Mouse (Mus musculus) CH12.LX (cell line): ENCODE measurements around the gene Olfr633. TPM values are rescaled to one million over a fixed set of nuclear protein-coding genes. Genes with fewer than 3 reads are reported as not detected.

Source experiments
- DNase-seq: peaks from one replicate; pipeline ENCODE4 v3.0.0-alpha.2; 2013; ENCODE audit errors: extremely low read depth
- H3K27ac ChIP-seq: 2 replicates; pipeline ENCODE4 v1.5.1; 2012; ENCODE audit warnings: low read depth, mild to moderate bottlenecking, control low read depth, moderate library complexity; ENCODE audit not compliant: insufficient read depth
- H3K27me3 ChIP-seq: replicated peaks from 2 replicates; pipeline ENCODE3; 2012; ENCODE audit warnings: inconsistent platforms
- H3K36me3 ChIP-seq, 2 experiments: replicated peaks in 1 of 2; 2 replicates each; pipeline versions ENCODE3 to v1.6.1; 2012; ENCODE audit warnings: inconsistent platforms in 1 of 2, low read length in 1 of 2, mild to moderate bottlenecking in 1 of 2, mixed read lengths in 1 of 2, moderate library complexity in 1 of 2; ENCODE audit not compliant: control insufficient read depth in 1 of 2, insufficient read depth in 1 of 2
- H3K4me1 ChIP-seq, 2 experiments: 2 replicates each; pipeline ENCODE4 v1.6.1; 2012; ENCODE audit warnings: inconsistent platforms in 1 of 2, moderate library complexity in 1 of 2; ENCODE audit not compliant: insufficient read depth in 2 of 2, control insufficient read depth in 1 of 2
- H3K4me2 ChIP-seq: 2 replicates; pipeline ENCODE4 v1.6.1; 2012; ENCODE audit warnings: low read depth, mild to moderate bottlenecking, control low read depth; ENCODE audit not compliant: poor library complexity, insufficient read depth, severe bottlenecking
- H3K4me3 ChIP-seq, 3 experiments: fragments of 150-350 bp in 1 of 3; sonication (generic) in 1 of 3; replicated peaks in 1 of 3; 2 replicates each; pipeline versions ENCODE3 to v1.5.1; 2011 to 2012; ENCODE audit warnings: low read depth in 2 of 3, low read length in 2 of 3, mild to moderate bottlenecking in 2 of 3, moderate library complexity in 2 of 3, control low read depth in 1 of 3, improper control_type of control experiment in 1 of 3, inconsistent platforms in 1 of 3, mixed read lengths in 1 of 3; ENCODE audit not compliant: poor library complexity in 1 of 3
- H3K79me2 ChIP-seq: replicated peaks from 2 replicates; pipeline ENCODE4 v1.6.1; 2012; ENCODE audit warnings: mild to moderate bottlenecking, moderate library complexity; ENCODE audit not compliant: control insufficient read depth, poor library complexity, insufficient read depth, severe bottlenecking; ENCODE audit errors: extremely low read depth
- H3K9ac ChIP-seq: 2 replicates; pipeline ENCODE4 v1.6.1; 2012; ENCODE audit warnings: low read depth, mild to moderate bottlenecking, control low read depth, moderate library complexity; ENCODE audit not compliant: insufficient read depth
- H3K9me3 ChIP-seq: replicated peaks from 2 replicates; pipeline ENCODE3; 2012; ENCODE audit warnings: low read length, inconsistent platforms, mixed read lengths
- BHLHE40 ChIP-seq: IDR thresholded peaks from 2 replicates; pipeline ENCODE4 v1.6.1; 2011; ENCODE audit warnings: mild to moderate bottlenecking, low read depth, low read length, improper control_type of control experiment
- CHD1 ChIP-seq: IDR thresholded peaks from 2 replicates; pipeline ENCODE4 v1.6.1; 2012; ENCODE audit warnings: low read depth, low read length, improper control_type of control experiment, inconsistent platforms
- CHD2 ChIP-seq: IDR thresholded peaks from 2 replicates; pipeline ENCODE4 v1.6.1; 2011; ENCODE audit warnings: low read length, improper control_type of control experiment
- CTCF ChIP-seq, 2 experiments: IDR thresholded peaks in 1 of 2; conservative IDR thresholded peaks in 1 of 2; 2 replicates each; pipeline ENCODE4 v1.5.1; 2011 to 2012; ENCODE audit warnings: low read depth in 2 of 2, low read length in 2 of 2, improper control_type of control experiment in 1 of 2, inconsistent platforms in 1 of 2, mild to moderate bottlenecking in 1 of 2, moderate library complexity in 1 of 2
- E2F4 ChIP-seq: IDR thresholded peaks from 2 replicates; pipeline ENCODE4 v1.6.1; 2011; ENCODE audit warnings: low read depth, low read length, improper control_type of control experiment; ENCODE audit not compliant: insufficient replicate concordance
- ELF1 ChIP-seq: IDR thresholded peaks from 2 replicates; pipeline ENCODE4 v1.6.1; 2014; ENCODE audit warnings: low read depth, mild to moderate bottlenecking, inconsistent platforms, low read length, improper control_type of control experiment
- ETS1 ChIP-seq: conservative IDR thresholded peaks from 2 replicates; pipeline ENCODE4 v1.6.1; 2012; ENCODE audit warnings: low read depth, mild to moderate bottlenecking, inconsistent platforms, low read length, improper control_type of control experiment, moderate library complexity
- GABPA ChIP-seq: IDR thresholded peaks from 2 replicates; pipeline ENCODE4 v1.6.1; 2012; ENCODE audit warnings: low read depth, low read length, improper control_type of control experiment, inconsistent platforms; ENCODE audit not compliant: insufficient replicate concordance
- HCFC1 ChIP-seq: IDR thresholded peaks from 2 replicates; pipeline ENCODE4 v1.6.1; 2012; ENCODE audit warnings: low read depth, mild to moderate bottlenecking, inconsistent platforms, low read length, improper control_type of control experiment
- IRF4 ChIP-seq: IDR thresholded peaks from 2 replicates; pipeline ENCODE4 v1.6.1; 2014; ENCODE audit warnings: low read depth, mild to moderate bottlenecking, inconsistent platforms, low read length, improper control_type of control experiment
- JUND ChIP-seq: conservative IDR thresholded peaks from 2 replicates; pipeline ENCODE4 v1.6.1; 2011; ENCODE audit warnings: low read depth, low read length, improper control_type of control experiment
- MAFK ChIP-seq: IDR thresholded peaks from 2 replicates; pipeline ENCODE4 v1.6.1; 2011; ENCODE audit warnings: low read length, improper control_type of control experiment; ENCODE audit not compliant: insufficient replicate concordance
- MAX ChIP-seq: IDR thresholded peaks from 2 replicates; pipeline ENCODE4 v1.6.1; 2011; ENCODE audit warnings: low read length, improper control_type of control experiment
- MAZ ChIP-seq: IDR thresholded peaks from 2 replicates; pipeline ENCODE4 v1.6.1; 2012; ENCODE audit warnings: low read depth, mild to moderate bottlenecking, inconsistent platforms, low read length, improper control_type of control experiment, moderate library complexity
- MYC ChIP-seq: IDR thresholded peaks from 2 replicates; pipeline ENCODE4 v1.6.1; 2011; ENCODE audit warnings: low read depth, mild to moderate bottlenecking, improper control_type of control experiment, low read length
- PAX5 ChIP-seq: IDR thresholded peaks from 2 replicates; pipeline ENCODE4 v1.6.1; 2012; ENCODE audit warnings: low read length, inconsistent platforms, mixed read lengths
- RCOR1 ChIP-seq: conservative IDR thresholded peaks from 2 replicates; pipeline ENCODE4 v1.6.1; 2012; ENCODE audit warnings: low read depth, mild to moderate bottlenecking, inconsistent platforms, low read length, improper control_type of control experiment
- SMC3 ChIP-seq: IDR thresholded peaks from 2 replicates; pipeline ENCODE4 v1.6.1; 2011; ENCODE audit warnings: low read depth, low read length, improper control_type of control experiment
- UBTF ChIP-seq: IDR thresholded peaks from 2 replicates; pipeline ENCODE4 v1.6.1; 2012; ENCODE audit warnings: low read depth, mild to moderate bottlenecking, inconsistent platforms, low read length, improper control_type of control experiment, moderate library complexity
- USF2 ChIP-seq: conservative IDR thresholded peaks from 2 replicates; pipeline ENCODE4 v1.6.1; 2011; ENCODE audit warnings: low read depth, low read length, improper control_type of control experiment
- ZC3H11A ChIP-seq: IDR thresholded peaks from 2 replicates; pipeline ENCODE4 v1.6.1; 2012; ENCODE audit warnings: low read depth, mild to moderate bottlenecking, inconsistent platforms, low read length, improper control_type of control experiment
- ZKSCAN1 ChIP-seq: IDR thresholded peaks from 2 replicates; pipeline ENCODE4 v1.6.1; 2012; ENCODE audit warnings: low read depth, inconsistent platforms, low read length, improper control_type of control experiment, borderline replicate concordance
- ZMIZ1 ChIP-seq: IDR thresholded peaks from 2 replicates; pipeline ENCODE4 v1.6.1; 2012; ENCODE audit warnings: low read depth, mild to moderate bottlenecking, inconsistent platforms, low read length, improper control_type of control experiment
- ZNF384 ChIP-seq: IDR thresholded peaks from 2 replicates; pipeline ENCODE4 v1.6.1; 2012; ENCODE audit warnings: low read depth, low read length, improper control_type of control experiment, inconsistent platforms
- dilution Hi-C: fragments of 300-500 bp; cut with MboI; formaldehyde crosslinking; loops from 2 replicates; pipeline ENCODE4 v1.14.3; 2020; ENCODE audit warnings: low sequenced_read_pairs; ENCODE audit not compliant: extremely low pct_unique_long_range_greater_than_20kb, extremely low pct_ligation_motif_present
- in situ Hi-C: fragments of 300-500 bp; cut with MboI; formaldehyde crosslinking; loops from 3 replicates; pipeline ENCODE4 v1.14.3; 2019; ENCODE audit warnings: low sequenced_read_pairs, low pct_ligation_motif_present, low pct_unique_long_range_greater_than_20kb, mixed read lengths
- polyA plus RNA-seq: library from polyadenylated mRNA; unstranded; fragments of >175 nt; gene quantifications from 2 replicates; pipeline ENCODE4 v1.2.1, GENCODE M21; 2012; ENCODE audit warnings: low read depth; ENCODE audit not compliant: insufficient read length
- total RNA-seq, 2 experiments: library from RNA; depleted of rRNA; stranded (reverse); fragments of 300-350 nt in 1 of 2; fragments of >200 nt in 1 of 2; gene quantifications; 2 replicates each; pipeline ENCODE4 v1.2.3; 2012 to 2014

Olfr633 gene
- total and polyA plus RNA-seq, 3 experiments, result not detected

DNA sequence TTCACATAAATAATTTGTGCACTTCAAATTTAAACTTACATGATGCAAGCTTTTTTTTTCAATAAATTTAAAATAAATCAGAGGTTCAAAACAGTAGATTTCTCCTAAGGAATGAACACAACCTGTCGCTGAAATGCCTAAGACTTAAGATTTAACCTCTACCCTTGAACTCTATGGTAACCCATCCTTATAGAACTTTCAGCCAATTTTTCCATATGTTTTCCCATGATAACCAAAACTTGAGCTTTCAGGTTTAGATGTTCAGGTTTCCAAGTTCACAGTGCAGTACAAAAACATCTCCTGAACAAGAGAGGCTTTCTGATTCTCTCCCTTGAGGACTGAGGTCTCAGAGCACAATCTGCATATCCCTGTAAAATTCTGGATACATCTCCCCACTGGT lies 26.6 kb downstream of the Olfr633 start, which contains the start of gene Olfr635:
Gene Olfr635 (plus strand): TSS at position 301 of the 400 bp plus-strand sequence.
- H3K27ac ChIP-seq, result no peak within 1 kb of the TSS
- H3K4me1 ChIP-seq, result no peaks in the 10 kb centered on the region
- dilution Hi-C loops (no loop called here), in situ Hi-C loops (no loop called here)
- no peaks in the 10 kb centered on the region for H3K36me3 ChIP-seq
- no peak within 1 kb of the TSS for H3K4me2 ChIP-seq
- no peaks in the 10 kb centered on the region for H3K79me2 ChIP-seq
- no peak for DNase-seq
- no peak within 1 kb of the TSS for H3K9ac ChIP-seq
- H3K27me3 ChIP-seq, result peaks cover 4% of the 10 kb centered on the region
- TF ChIP-seq PAX5 (no peak), HCFC1 (no peak), MAZ (no peak), ELF1 (no peak), MAX (no peak), ZC3H11A (no peak), MAFK (no peak), JUND (no peak), RCOR1 (no peak), CHD2 (no peak), ZMIZ1 (no peak), BHLHE40 (no peak), MYC (no peak), SMC3 (no peak)
- H3K9me3 ChIP-seq, result no peaks in the 10 kb centered on the region
- no peak within 1 kb of the TSS for H3K4me3 ChIP-seq

- no peaks in the 10 kb centered on the region for H3K9me3 ChIP-seq
- in situ Hi-C loops, result no loop called here
- H3K36me3 ChIP-seq, result no peaks in the 10 kb centered on the region
- no peak overlapping the region for H3K9ac ChIP-seq
- H3K4me1 ChIP-seq, result no peaks in the 10 kb centered on the region
- no peak for DNase-seq
- dilution Hi-C loops, result no loop called here
- H3K27ac ChIP-seq, result no peak overlapping the region
- peaks cover 4% of the 10 kb centered on the region for H3K27me3 ChIP-seq
- no peaks in the 10 kb centered on the region for H3K79me2 ChIP-seq
- no peak overlapping the region for H3K4me3 ChIP-seq
- no peak overlapping the region for H3K4me2 ChIP-seq
- TF ChIP-seq ETS1 (no peak), MYC (no peak), USF2 (no peak), IRF4 (no peak), E2F4 (no peak), MAX (no peak), HCFC1 (no peak), ELF1 (no peak), CHD1 (no peak), GABPA (no peak), UBTF (no peak), ZKSCAN1 (no peak), ZNF384 (no peak), CTCF (conservative IDR thresholded peaks at IDR 0.05 in 1 of 2, IDR thresholded peaks at IDR 0.05 in 1 of 2; ENCODE audit: low read depth in 2 of 2, low read length in 2 of 2) (no peak)
Measured at GRCm38 (mm10) chr7:103971782-103972181, 27.5 kb downstream of the Olfr633 start.
